Mouse (Mus musculus): ENCODE measurements around the gene Ccl21a.
"Not testable (repeated sequence)": the region's sequence is repeated elsewhere in the genome, so short reads cannot be mapped to it uniquely, and the experiment has no call there.

Ccl21a gene

DNA sequence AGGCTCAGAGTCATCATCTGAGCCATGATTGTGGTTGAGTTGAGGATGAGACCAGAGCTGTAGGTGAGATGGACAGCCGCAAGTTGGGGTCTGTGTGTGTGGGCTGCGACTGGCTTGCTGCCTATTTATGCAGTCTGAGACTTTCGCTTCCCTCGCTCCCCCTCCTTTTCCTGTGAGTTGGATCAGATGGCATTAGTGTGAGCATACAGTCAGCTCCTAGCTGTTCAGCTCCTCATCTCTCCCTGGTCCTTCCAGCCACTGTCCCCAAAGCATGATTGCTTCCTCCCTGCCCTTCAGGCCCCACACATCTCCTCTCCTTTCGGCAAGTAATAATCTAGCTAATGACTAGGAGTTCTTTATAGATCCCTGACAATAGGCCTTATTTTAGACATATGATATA, at the start of gene Ccl21a:
Gene Ccl21a, minus strand, starts transcription at position 101 of the 400 bp plus-strand sequence.
- not testable (repeated sequence) for DNase-seq

DNA sequence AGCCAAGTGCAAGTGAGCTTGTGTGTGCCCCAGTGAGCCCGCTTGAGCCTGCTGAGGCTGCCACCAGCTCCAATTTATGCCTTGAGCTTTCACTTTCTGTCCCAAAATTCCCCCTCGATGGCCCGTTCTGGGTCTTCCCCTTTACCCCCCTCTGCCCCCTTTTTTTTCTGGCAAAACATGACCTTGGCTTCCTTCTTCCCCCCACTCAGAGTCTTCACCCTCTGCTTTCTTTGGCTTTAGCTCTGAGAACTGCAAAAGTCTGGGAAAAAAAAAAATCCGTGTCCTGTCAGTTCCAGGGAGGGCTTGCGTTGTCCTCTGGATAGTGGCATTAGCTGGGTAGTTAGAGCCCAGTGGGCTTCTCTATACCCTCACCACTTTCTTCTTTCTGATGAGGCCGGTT, 17.3 kb downstream of the Ccl21a start, which contains the start of gene Ccl19:
Gene Ccl19, minus strand, starts transcription at position 101 of the 400 bp plus-strand sequence.
- not testable (repeated sequence) for DNase-seq

DNA sequence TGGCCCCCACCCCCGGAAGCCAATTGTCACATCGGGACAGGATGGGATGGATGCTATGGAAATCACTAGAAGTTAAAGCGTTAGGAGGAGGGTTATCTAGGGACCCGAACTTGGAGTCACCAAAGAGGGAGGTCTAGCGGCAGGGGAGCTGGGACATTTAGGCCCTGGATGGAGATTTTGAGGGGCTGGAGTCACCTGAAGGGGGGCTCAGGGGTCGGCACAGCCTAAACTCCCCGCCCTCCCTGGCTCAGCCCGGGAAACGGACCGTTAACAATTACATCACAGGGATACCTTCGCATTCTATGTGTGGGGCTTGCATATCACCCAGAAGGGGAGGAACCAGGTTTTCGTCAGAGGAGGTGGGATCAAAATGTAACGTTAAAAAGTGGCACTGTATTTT, 38.5 kb downstream of the Ccl21a start, which contains the start of gene 4930578G10Rik:
Gene 4930578G10Rik, plus strand, starts transcription at position 301 of the 400 bp plus-strand sequence.
- not testable (repeated sequence) for DNase-seq
